Mouse (Mus musculus) stomach, postnatal 0 days (tissue): ENCODE measurements around the gene Nmur1.

Source experiments
- CTCF ChIP-seq: IDR thresholded peaks from 2 replicates; pipeline ENCODE4 v1.5.1; 2016; ENCODE audit warnings: antibody characterized with exemption, low read depth, mild to moderate bottlenecking, moderate library complexity
- EP300 ChIP-seq: optimal IDR thresholded peaks from 2 replicates; pipeline ENCODE3; 2016; ENCODE audit warnings: antibody characterized with exemption

GRCm38 (mm10) chr1:86406914-86407313 is 19.1 kb downstream of the Nmur1 start:
- TF ChIP-seq EP300 (no peak), CTCF (no peak)
